Mouse (Mus musculus): Measurements from ENCODE around the gene Dbp.

- TF ChIP-seq CTCF (IDR thresholded peaks at IDR 0.05; ENCODE audit: low read depth): 0 out of 2 replicates have a peak, but pooled peaks have one; percentile 16
- no peak for TF ChIP-seq EP300 (IDR thresholded peaks at IDR 0.05; ENCODE audit: low read depth)
Observed at GRCm38 (mm10) chr7:45706721-45707241, 1.9 kb downstream of the Dbp start.

Data from liver, postnatal 0 days (tissue).